Mouse (Mus musculus): ENCODE results near the gene Ccr10. TPM values are rescaled to one million over a fixed set of nuclear protein-coding genes. Genes with fewer than 3 reads are reported as not detected.
A peak's percentile ranks its signal among the peaks of the same experiment; 100 is the strongest.

The Ccr10 gene
- 0.28 and 0.38 TPM in 2 replicates for polyA plus RNA-seq (2015; fragmentation: Nextera tagmentation; extraction: Ambion mirVana)

DNA sequence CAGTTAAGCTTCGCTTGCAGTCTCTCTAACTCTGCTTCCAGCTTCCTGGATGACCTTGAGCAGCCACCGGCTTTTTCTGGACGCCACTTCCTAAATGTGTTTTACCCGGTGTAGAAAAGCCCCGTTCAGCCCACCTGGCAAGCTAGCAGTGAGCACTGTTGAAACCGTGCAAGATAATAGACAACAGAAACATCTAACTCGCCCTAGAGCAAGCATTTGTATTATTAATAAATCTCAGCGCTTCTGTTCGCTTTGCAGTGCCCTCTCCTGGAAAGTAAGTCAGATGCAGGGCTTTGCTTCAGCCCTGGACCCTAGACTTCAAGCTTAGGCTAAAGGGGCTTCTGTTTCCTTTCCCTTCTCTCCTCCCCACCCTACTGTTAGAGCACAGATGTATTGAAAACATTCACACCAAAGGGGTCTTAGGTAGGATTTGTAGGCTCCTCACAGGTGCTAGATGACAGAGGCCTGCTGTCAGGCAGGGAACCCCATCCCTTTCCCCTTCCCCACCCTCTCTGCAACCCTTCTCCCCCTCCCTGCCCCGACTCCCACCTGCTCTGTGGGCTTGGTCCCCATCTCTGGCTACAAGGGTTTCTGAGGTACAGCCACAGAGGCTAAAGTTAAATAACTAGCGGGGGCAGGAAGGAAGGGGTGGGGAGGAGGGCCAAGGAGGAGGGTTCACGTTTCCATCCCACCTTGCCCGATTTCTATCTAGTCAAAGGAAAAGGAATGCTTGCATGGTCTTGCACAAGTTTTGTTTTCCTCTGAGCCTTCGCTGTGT, at the start of gene Ccr10:
TSS of gene Ccr10 (minus strand) at position 593 of the 778 bp plus-strand sequence.
- Histone ChIP-seq H3K9ac (peak within 1 kb of the TSS; percentile 59), H3K4me2 (peak within 1 kb of the TSS; percentile 71), H3K27ac (0 out of 2 replicates have a peak within 1 kb of the TSS, but pooled peaks have one; percentile 81), H3K4me3 (peak within 1 kb of the TSS; percentile 39), H3K27me3 (peaks cover 37% of the 10 kb centered on the region), H3K36me3 (no peaks in the 10 kb centered on the region), H3K9me3 (replicated peaks) (no peaks in the 10 kb centered on the region), H3K4me1 (replicated peaks) (peaks cover 63% of the 10 kb centered on the region)
- 28% methylated on average over 14 of the region's 14 CpGs for WGBS
- no peak for ATAC-seq (replicated peaks; ENCODE audit: insufficient number of reproducible peaks, insufficient read depth, low FRiP score, low read depth)

DNA sequence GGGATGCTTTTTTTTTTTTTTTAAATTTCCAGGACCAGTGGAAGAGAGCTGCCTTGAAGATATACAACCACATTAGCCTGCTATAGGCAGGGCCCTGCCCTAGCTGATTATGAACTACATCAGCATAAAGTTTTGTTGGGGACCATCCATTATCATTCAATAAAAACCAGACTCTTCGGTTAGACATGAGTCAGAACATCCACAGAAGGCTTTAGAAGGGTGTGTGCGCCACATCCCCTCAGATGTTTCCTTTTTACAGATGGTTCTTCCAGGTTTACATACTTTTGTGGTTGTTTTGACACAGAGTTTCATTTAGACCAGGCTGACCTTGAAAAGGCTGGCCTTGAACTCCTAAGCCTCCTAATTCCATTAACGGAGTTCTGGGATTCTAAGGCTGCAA, 49.1 kb upstream of the Ccr10 start:
- ATAC-seq (replicated peaks; ENCODE audit: insufficient number of reproducible peaks, insufficient read depth, low FRiP score, low read depth): no peak
- 77% methylated on average over 3 of the region's 3 CpGs for WGBS
- Histone ChIP-seq H3K4me1 (replicated peaks) (peaks cover 13% of the 10 kb centered on the region), H3K4me3 (no peak overlapping the region), H3K27ac (0 out of 2 replicates have a peak overlapping the region, but pooled peaks have one; percentile 4), H3K36me3 (no peaks in the 10 kb centered on the region), H3K4me2 (no peak overlapping the region), H3K9me3 (replicated peaks) (no peaks in the 10 kb centered on the region), H3K27me3 (no peaks in the 10 kb centered on the region), H3K9ac (no peak overlapping the region)

DNA sequence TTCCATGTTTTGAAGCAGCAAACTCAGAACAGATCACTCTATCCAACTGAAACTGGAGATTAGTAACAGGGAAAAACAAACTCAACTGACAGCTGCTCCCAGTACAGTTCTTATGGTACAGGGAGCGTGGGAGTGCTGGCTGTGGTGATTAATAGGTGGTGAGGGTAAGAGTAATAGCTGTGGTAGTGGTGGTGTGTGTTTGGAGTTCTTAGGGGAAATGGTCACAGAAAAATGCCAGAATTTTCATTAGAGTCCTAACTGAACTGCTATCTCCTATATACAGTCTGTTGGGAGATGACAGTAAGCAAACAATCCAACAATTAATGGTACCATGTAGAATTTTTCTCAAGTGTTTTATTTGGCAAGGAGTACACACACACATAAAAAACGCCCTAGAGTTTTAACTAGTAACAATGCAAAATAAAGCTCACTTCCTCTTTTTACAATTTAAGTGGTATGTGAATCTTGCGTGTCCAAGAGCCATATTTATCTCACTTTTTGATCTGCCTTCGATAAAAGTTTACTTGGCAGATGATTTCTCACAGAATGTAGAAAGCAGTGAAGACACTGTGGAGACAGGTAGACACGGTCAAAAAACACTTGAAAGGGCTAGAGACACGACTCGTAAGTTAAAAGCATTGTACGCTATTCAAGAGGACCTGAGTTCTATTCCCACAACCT, 46.2 kb upstream of the Ccr10 start:
- WGBS: 74% methylated on average over 8 of the region's 8 CpGs
- Histone ChIP-seq H3K9me3 (replicated peaks) (no peaks in the 10 kb centered on the region), H3K4me2 (no peak overlapping the region), H3K27ac (peak overlapping the region; percentile 50), H3K36me3 (peaks cover 15% of the 10 kb centered on the region), H3K9ac (no peak overlapping the region), H3K4me3 (no peak overlapping the region), H3K27me3 (no peaks in the 10 kb centered on the region), H3K4me1 (replicated peaks) (peaks cover 12% of the 10 kb centered on the region)
- ATAC-seq (replicated peaks; ENCODE audit: insufficient number of reproducible peaks, insufficient read depth, low FRiP score, low read depth): no peak

GRCm38 (mm10) chr11:101220853-101221252, 45.6 kb upstream of the Ccr10 start:
- no peak for ATAC-seq (replicated peaks; ENCODE audit: insufficient number of reproducible peaks, insufficient read depth, low FRiP score, low read depth)
- H3K27me3 ChIP-seq: no peaks in the 10 kb centered on the region
- H3K4me1 ChIP-seq (replicated peaks): peaks cover 11% of the 10 kb centered on the region
- WGBS: 45% methylated on average over 2 of the region's 2 CpGs
- no peak overlapping the region for H3K4me2 ChIP-seq
- peak overlapping the region; percentile 50 for H3K27ac ChIP-seq
- H3K4me3 ChIP-seq: no peak overlapping the region
- H3K36me3 ChIP-seq: peaks cover 16% of the 10 kb centered on the region
- H3K9ac ChIP-seq: no peak overlapping the region
- no peaks in the 10 kb centered on the region for H3K9me3 ChIP-seq (replicated peaks)

DNA sequence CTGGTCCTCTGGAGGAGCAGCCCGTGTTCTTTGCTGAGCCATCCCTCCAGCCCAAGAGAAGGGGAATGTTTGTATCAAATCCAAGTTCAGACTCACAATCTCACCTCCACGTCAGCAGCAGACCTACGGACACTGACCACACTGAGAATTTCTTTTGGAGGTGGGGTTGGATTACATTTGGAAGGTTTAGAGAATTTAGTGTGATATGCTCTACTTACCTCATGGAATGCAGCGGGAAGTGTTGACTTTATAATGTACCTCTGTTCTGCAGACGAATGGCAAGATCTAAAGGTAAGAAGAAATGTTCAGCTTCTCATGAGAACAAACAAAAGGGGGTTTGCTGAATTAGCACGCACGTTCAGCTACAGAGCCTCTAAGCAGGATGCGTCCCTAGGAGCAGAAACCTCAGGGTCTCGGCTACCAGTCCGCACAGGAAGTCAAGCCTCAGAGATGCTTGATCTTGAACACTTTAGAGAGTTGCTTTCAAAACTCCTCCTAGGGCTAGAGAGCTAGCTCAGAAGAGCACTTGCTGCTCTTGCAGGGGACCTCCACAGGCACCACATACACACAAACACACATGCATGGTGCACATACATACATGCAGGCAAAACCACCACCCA, 43.3 kb upstream of the Ccr10 start:
- ATAC-seq (replicated peaks; ENCODE audit: insufficient number of reproducible peaks, insufficient read depth, low FRiP score, low read depth): no peak
- Histone ChIP-seq H3K27ac (no peak overlapping the region), H3K9ac (no peak overlapping the region), H3K4me3 (no peak overlapping the region), H3K27me3 (no peaks in the 10 kb centered on the region), H3K4me1 (replicated peaks) (peaks cover 5% of the 10 kb centered on the region; the same call in 1 of the 2 replicates), H3K36me3 (peaks cover 29% of the 10 kb centered on the region), H3K4me2 (no peak overlapping the region), H3K9me3 (replicated peaks) (no peaks in the 10 kb centered on the region)
- 75% methylated on average over 10 of the region's 10 CpGs for WGBS

DNA sequence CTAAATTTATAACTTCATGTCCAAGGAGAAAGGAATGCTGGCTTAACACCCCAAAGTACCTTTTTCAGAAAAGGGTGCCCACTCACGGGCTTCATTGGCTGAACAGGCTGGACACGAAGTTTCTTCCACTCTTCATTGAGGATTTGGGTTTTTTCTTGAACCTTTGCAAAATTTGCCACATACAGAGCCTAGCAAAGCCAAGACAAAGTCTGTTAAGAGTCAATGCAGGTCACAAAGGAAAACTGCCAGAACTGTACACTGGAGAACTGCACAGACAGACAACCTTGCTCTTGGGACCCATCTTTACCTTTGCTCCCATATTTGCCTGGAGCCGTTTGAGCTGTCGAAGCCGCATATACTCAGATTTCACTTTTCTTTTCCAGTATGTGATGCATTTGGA, 41.7 kb upstream of the Ccr10 start:
- Histone ChIP-seq H3K27ac (no peak overlapping the region), H3K4me3 (no peak overlapping the region), H3K36me3 (peaks cover 39% of the 10 kb centered on the region), H3K4me1 (replicated peaks) (peaks cover 5% of the 10 kb centered on the region; the same call in 1 of the 2 replicates), H3K9ac (no peak overlapping the region), H3K27me3 (no peaks in the 10 kb centered on the region), H3K4me2 (no peak overlapping the region), H3K9me3 (replicated peaks) (no peaks in the 10 kb centered on the region)
- no peak for ATAC-seq (replicated peaks; ENCODE audit: insufficient number of reproducible peaks, insufficient read depth, low FRiP score, low read depth)
- 87% methylated on average over 5 of the region's 5 CpGs for WGBS

DNA sequence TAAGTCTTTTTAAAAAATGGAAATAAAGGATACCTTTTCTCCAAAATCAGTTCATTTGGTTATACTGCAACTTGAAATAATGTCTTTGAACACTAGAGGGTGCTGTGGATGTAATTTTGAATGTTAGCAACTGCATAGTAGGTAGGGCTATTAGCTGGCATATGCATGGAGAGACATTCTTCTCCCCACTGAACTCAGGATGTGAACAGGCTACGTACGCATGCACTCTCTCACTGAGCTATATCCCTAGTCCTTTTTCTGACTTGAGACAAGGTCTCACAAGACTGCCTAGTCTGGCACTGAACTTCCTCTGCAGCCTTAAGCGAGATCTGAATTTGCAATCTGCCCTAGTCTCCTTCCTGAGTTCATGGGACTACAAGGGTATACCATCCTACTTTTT, 36.7 kb upstream of the Ccr10 start:
- 30% methylated on average over 3 of the region's 3 CpGs for WGBS
- ATAC-seq (replicated peaks; ENCODE audit: insufficient number of reproducible peaks, insufficient read depth, low FRiP score, low read depth): peak; percentile 75; the same call in 1 of the 2 replicates

GRCm38 (mm10) chr11:101200986-101201385, 25.7 kb upstream of the Ccr10 start:
- no peaks in the 10 kb centered on the region for H3K9me3 ChIP-seq (replicated peaks)
- H3K4me1 ChIP-seq (replicated peaks): no peaks in the 10 kb centered on the region
- WGBS: 21% methylated on average over 7 of the region's 7 CpGs
- H3K9ac ChIP-seq: no peak overlapping the region
- no peak overlapping the region for H3K4me2 ChIP-seq
- H3K27me3 ChIP-seq: no peaks in the 10 kb centered on the region
- no peak for ATAC-seq (replicated peaks; ENCODE audit: insufficient number of reproducible peaks, insufficient read depth, low FRiP score, low read depth)
- H3K4me3 ChIP-seq: no peak overlapping the region
- no peak overlapping the region for H3K27ac ChIP-seq
- H3K36me3 ChIP-seq: peaks cover 68% of the 10 kb centered on the region

More for the DNA sequence above, 36.7 kb upstream of the Ccr10 start:
- Histone ChIP-seq H3K9me3 (replicated peaks) (no peaks in the 10 kb centered on the region), H3K27ac (no peak overlapping the region), H3K36me3 (peaks cover 62% of the 10 kb centered on the region), H3K4me1 (replicated peaks) (no peaks in the 10 kb centered on the region), H3K4me2 (no peak overlapping the region), H3K9ac (no peak overlapping the region), H3K4me3 (no peak overlapping the region), H3K27me3 (no peaks in the 10 kb centered on the region)

DNA sequence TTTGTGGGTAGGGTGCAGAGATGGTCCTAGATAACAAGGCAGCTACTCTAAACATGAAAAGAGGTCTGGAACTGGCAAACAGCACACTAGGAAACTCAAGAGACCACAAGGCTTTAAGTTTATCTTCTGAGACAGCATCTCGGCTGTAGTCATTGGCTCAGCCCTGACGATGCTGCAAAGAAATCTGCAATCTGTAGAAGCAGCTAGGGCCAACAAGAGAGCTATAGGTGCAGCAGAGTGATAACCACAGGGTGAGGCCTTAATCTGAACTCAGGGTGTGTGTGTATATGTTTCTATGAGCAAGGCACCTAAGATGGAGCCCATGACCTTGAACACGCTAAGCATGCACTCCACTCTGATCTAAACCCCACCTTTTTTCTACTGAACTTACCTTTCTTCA, 24.3 kb upstream of the Ccr10 start:
- no peak overlapping the region for H3K4me2 ChIP-seq
- H3K27ac ChIP-seq: no peak overlapping the region
- peaks cover 3% of the 10 kb centered on the region for H3K4me1 ChIP-seq (replicated peaks)
- H3K9me3 ChIP-seq (replicated peaks): no peaks in the 10 kb centered on the region
- no peaks in the 10 kb centered on the region for H3K27me3 ChIP-seq
- no peak for ATAC-seq (replicated peaks; ENCODE audit: insufficient number of reproducible peaks, insufficient read depth, low FRiP score, low read depth)
- no peak overlapping the region for H3K4me3 ChIP-seq
- peaks cover 64% of the 10 kb centered on the region for H3K36me3 ChIP-seq
- 88% methylated on average over 3 of the region's 3 CpGs for WGBS
- H3K9ac ChIP-seq: no peak overlapping the region

DNA sequence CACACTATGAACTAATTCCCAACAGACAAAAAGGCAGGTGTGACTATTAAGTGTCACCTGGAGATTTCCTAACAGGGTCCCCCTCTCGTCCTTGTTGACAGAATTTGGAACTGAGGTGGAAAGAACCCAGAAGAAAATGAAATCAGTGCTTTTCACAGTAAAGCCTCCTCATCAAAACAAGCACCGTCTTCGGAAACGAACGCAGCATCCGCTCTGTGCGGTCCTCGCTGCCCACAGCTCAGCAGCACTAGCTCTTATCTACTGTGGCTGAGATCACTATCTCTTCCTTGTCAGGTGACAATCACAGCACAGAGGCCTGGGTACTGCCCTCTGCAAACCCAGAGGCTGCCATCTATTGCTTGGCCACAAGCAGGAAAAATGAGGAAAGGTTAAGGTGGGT, 20.9 kb upstream of the Ccr10 start:
- H3K4me3 ChIP-seq: no peak overlapping the region
- no peak overlapping the region for H3K9ac ChIP-seq
- no peak overlapping the region for H3K4me2 ChIP-seq
- H3K36me3 ChIP-seq: peaks cover 53% of the 10 kb centered on the region
- no peak for ATAC-seq (replicated peaks; ENCODE audit: insufficient number of reproducible peaks, insufficient read depth, low FRiP score, low read depth)
- H3K27me3 ChIP-seq: no peaks in the 10 kb centered on the region
- no peaks in the 10 kb centered on the region for H3K9me3 ChIP-seq (replicated peaks)
- H3K4me1 ChIP-seq (replicated peaks): peaks cover 28% of the 10 kb centered on the region
- H3K27ac ChIP-seq: no peak overlapping the region
- WGBS: 91% methylated on average over 8 of the region's 8 CpGs

DNA sequence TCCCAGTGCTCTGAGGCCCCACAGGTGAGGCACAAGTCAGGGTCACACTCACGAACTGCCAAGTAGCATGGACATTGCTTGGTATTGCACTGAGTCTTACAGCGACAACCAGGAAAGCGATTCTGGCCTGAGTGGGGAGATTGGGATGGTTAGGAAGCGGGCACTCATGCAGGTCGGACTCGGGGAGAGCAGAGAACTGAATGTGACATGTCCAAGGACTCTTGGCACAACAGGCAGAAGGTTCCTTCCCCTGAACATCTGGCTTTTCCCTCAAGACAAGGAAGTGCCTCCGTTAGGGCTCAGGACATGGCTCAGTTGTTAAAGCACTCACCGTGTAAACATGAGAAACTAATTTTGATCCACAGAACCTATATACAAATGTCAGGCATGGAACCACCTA, 20.3 kb upstream of the Ccr10 start:
- H3K9ac ChIP-seq: no peak overlapping the region
- no peak overlapping the region for H3K4me2 ChIP-seq
- no peak overlapping the region for H3K27ac ChIP-seq
- 89% methylated on average over 8 of the region's 8 CpGs for WGBS
- H3K27me3 ChIP-seq: no peaks in the 10 kb centered on the region
- peaks cover 48% of the 10 kb centered on the region for H3K36me3 ChIP-seq
- no peak overlapping the region for H3K4me3 ChIP-seq
- peaks cover 34% of the 10 kb centered on the region for H3K4me1 ChIP-seq (replicated peaks)
- no peak for ATAC-seq (replicated peaks; ENCODE audit: insufficient number of reproducible peaks, insufficient read depth, low FRiP score, low read depth)
- no peaks in the 10 kb centered on the region for H3K9me3 ChIP-seq (replicated peaks)
